Mouse (Mus musculus) MEL (cell line): Measurements from ENCODE around the gene Myom1. TPM values are rescaled to one million over a fixed set of nuclear protein-coding genes. Genes with fewer than 3 reads are reported as not detected.

Experiments
- DNase-seq: peaks from one replicate; pipeline ENCODE4 v3.0.0; 2011; ENCODE audit warnings: low read depth, low spot score
- H3K27ac ChIP-seq: 2 replicates; pipeline ENCODE4 v1.5.1; 2012; ENCODE audit warnings: low read depth, mild to moderate bottlenecking, control low read depth, low read length, moderate library complexity; ENCODE audit not compliant: control insufficient read depth
- H3K27me3 ChIP-seq, 2 experiments: fragments of 150-350 bp in 1 of 2; sonication (generic) in 1 of 2; 2 replicates each; pipeline ENCODE4 v1.6.1; 2012; ENCODE audit warnings: low read length in 2 of 2, mild to moderate bottlenecking in 2 of 2, improper control_type of control experiment in 1 of 2, moderate library complexity in 1 of 2; ENCODE audit not compliant: insufficient read depth in 2 of 2, control insufficient read depth in 1 of 2
- H3K36me3 ChIP-seq, 2 experiments: 2 replicates each; pipeline ENCODE4 v1.6.1; 2012 to 2014; ENCODE audit warnings: low read length in 2 of 2, improper control_type of control experiment in 1 of 2, inconsistent platforms in 1 of 2, mild to moderate bottlenecking in 1 of 2; ENCODE audit not compliant: insufficient read depth in 2 of 2, control insufficient read depth in 1 of 2
- H3K4me1 ChIP-seq, 2 experiments: fragments of 150-350 bp in 1 of 2; sonication (generic) in 1 of 2; 2 replicates each; pipeline ENCODE4 v1.6.1; 2012; ENCODE audit warnings: low read length in 2 of 2, improper control_type of control experiment in 1 of 2, mild to moderate bottlenecking in 1 of 2; ENCODE audit not compliant: insufficient read depth in 2 of 2, control insufficient read depth in 1 of 2
- H3K4me3 ChIP-seq, 2 experiments: fragments of 150-350 bp in 1 of 2; sonication (generic) in 1 of 2; 2 replicates each; pipeline ENCODE4 v1.5.1; 2012; ENCODE audit warnings: low read depth in 2 of 2, low read length in 2 of 2, mild to moderate bottlenecking in 2 of 2, moderate library complexity in 2 of 2, control low read depth in 1 of 2, improper control_type of control experiment in 1 of 2; ENCODE audit not compliant: control insufficient read depth in 1 of 2, insufficient read depth in 1 of 2
- H3K79me2 ChIP-seq: 2 replicates; pipeline ENCODE4 v1.6.1; 2012; ENCODE audit warnings: mild to moderate bottlenecking, low read length, moderate library complexity; ENCODE audit not compliant: control insufficient read depth, poor library complexity, insufficient read depth
- H3K9ac ChIP-seq: 2 replicates; pipeline ENCODE4 v1.6.1; 2012; ENCODE audit warnings: low read depth, mild to moderate bottlenecking, control low read depth, low read length, moderate library complexity; ENCODE audit not compliant: control insufficient read depth, poor library complexity, severe bottlenecking
- H3K9me3 ChIP-seq: fragments of 150-350 bp; sonication (generic); replicated peaks from 2 replicates; pipeline ENCODE4 v1.6.1; 2012; ENCODE audit warnings: mild to moderate bottlenecking, low read length, improper control_type of control experiment, moderate library complexity; ENCODE audit not compliant: insufficient read depth
- CHD2 ChIP-seq: IDR thresholded peaks from 2 replicates; pipeline ENCODE4 v1.6.1; 2011; ENCODE audit warnings: low read length, improper control_type of control experiment
- CTCF ChIP-seq, 3 experiments: IDR thresholded peaks in 2 of 3; conservative IDR thresholded peaks in 1 of 3; 2 replicates each; pipeline ENCODE4 v1.5.1; 2011 to 2012; ENCODE audit warnings: low read length in 3 of 3, low read depth in 2 of 3, mild to moderate bottlenecking in 2 of 3, improper control_type of control experiment in 1 of 3, inconsistent platforms in 1 of 3, mixed read lengths in 1 of 3, moderate library complexity in 1 of 3; ENCODE audit not compliant: control insufficient read depth in 1 of 3, insufficient read depth in 1 of 3, poor library complexity in 1 of 3, severe bottlenecking in 1 of 3
- E2F4 ChIP-seq: IDR thresholded peaks from 2 replicates; pipeline ENCODE4 v1.6.1; 2011; ENCODE audit warnings: low read depth, low read length, improper control_type of control experiment, borderline replicate concordance
- EP300 ChIP-seq, 2 experiments: IDR thresholded peaks; 2 replicates each; pipeline ENCODE4 v1.6.1; 2011; ENCODE audit warnings: improper control_type of control experiment in 2 of 2, low read length in 2 of 2, low read depth in 1 of 2, mild to moderate bottlenecking in 1 of 2
- GATA1 ChIP-seq: IDR thresholded peaks from 2 replicates; pipeline ENCODE4 v1.6.1; 2011; ENCODE audit warnings: low read depth, low read length, improper control_type of control experiment
- JUND ChIP-seq: IDR thresholded peaks from 2 replicates; pipeline ENCODE4 v1.6.1; 2011; ENCODE audit warnings: low read depth, mild to moderate bottlenecking, improper control_type of control experiment, low read length
- MEF2A ChIP-seq: IDR thresholded peaks from 2 replicates; pipeline ENCODE4 v1.6.1; 2014; ENCODE audit warnings: low read depth, mild to moderate bottlenecking, inconsistent platforms, low read length, improper control_type of control experiment; ENCODE audit not compliant: poor library complexity, insufficient replicate concordance, severe bottlenecking; ENCODE audit errors: extremely low read depth
- MXI1 ChIP-seq: IDR thresholded peaks from 2 replicates; pipeline ENCODE4 v1.6.1; 2011; ENCODE audit warnings: mild to moderate bottlenecking, low read depth, low read length, improper control_type of control experiment
- MYB ChIP-seq: IDR thresholded peaks from 2 replicates; pipeline ENCODE4 v1.6.1; 2011; ENCODE audit warnings: mild to moderate bottlenecking, low read depth, low read length, improper control_type of control experiment
- MYC ChIP-seq: IDR thresholded peaks from 2 replicates; pipeline ENCODE4 v1.6.1; 2011; ENCODE audit warnings: low read depth, mild to moderate bottlenecking, low read length, improper control_type of control experiment, moderate library complexity
- POLR2A ChIP-seq, 2 experiments: IDR thresholded peaks; 2 replicates each; pipeline ENCODE4 v1.6.1; 2011 to 2012; ENCODE audit warnings: low read length in 2 of 2, mild to moderate bottlenecking in 2 of 2, control low read depth in 1 of 2, improper control_type of control experiment in 1 of 2, low read depth in 1 of 2, moderate library complexity in 1 of 2; ENCODE audit not compliant: control insufficient read depth in 1 of 2, insufficient read depth in 1 of 2, poor library complexity in 1 of 2
- POLR2AphosphoS2 ChIP-seq: IDR thresholded peaks from 2 replicates; pipeline ENCODE4 v1.6.1; 2011; ENCODE audit warnings: low read length, improper control_type of control experiment
- RCOR1 ChIP-seq: IDR thresholded peaks from 2 replicates; pipeline ENCODE4 v1.6.1; 2012; ENCODE audit warnings: low read depth, mild to moderate bottlenecking, inconsistent platforms, low read length, improper control_type of control experiment
- SMC3 ChIP-seq: IDR thresholded peaks from 2 replicates; pipeline ENCODE4 v1.6.1; 2011; ENCODE audit warnings: low read depth, low read length, improper control_type of control experiment
- TBP ChIP-seq: IDR thresholded peaks from 2 replicates; pipeline ENCODE4 v1.8.0; 2011; ENCODE audit warnings: low read depth, low read length, improper control_type of control experiment
- UBTF ChIP-seq: IDR thresholded peaks from 2 replicates; pipeline ENCODE4 v1.6.1; 2012; ENCODE audit warnings: low read depth, mild to moderate bottlenecking, inconsistent platforms, low read length, improper control_type of control experiment, moderate library complexity, borderline replicate concordance; ENCODE audit not compliant: insufficient read depth
- USF1 ChIP-seq: IDR thresholded peaks from 2 replicates; pipeline ENCODE4 v1.6.1; 2014; ENCODE audit warnings: low read depth, mild to moderate bottlenecking, inconsistent platforms, low read length, improper control_type of control experiment, moderate library complexity
- USF2 ChIP-seq, 2 experiments: IDR thresholded peaks; 2 replicates each; pipeline ENCODE4 v1.6.1; 2011 to 2012; ENCODE audit warnings: improper control_type of control experiment in 2 of 2, low read length in 2 of 2, borderline replicate concordance in 1 of 2, inconsistent platforms in 1 of 2, low read depth in 1 of 2, mild to moderate bottlenecking in 1 of 2; ENCODE audit not compliant: insufficient read depth in 1 of 2
- ZNF384 ChIP-seq: IDR thresholded peaks from 2 replicates; pipeline ENCODE4 v1.6.1; 2012; ENCODE audit warnings: low read depth, mild to moderate bottlenecking, inconsistent platforms, low read length, improper control_type of control experiment
- polyA plus RNA-seq, 2 experiments: library from polyadenylated mRNA; stranded (reverse) in 1 of 2; unstranded in 1 of 2; fragments of >175 nt in 1 of 2; fragments of >200 nt in 1 of 2; gene quantifications; 2 replicates each; pipeline versions ENCODE4 v1.2.1 to v1.2.4; 2012; ENCODE audit warnings: low replicate concordance in 2 of 2, low read depth in 1 of 2; ENCODE audit not compliant: insufficient read length in 2 of 2, insufficient read depth in 1 of 2, missing spikeins in 1 of 2
- total RNA-seq: library from RNA; depleted of rRNA; stranded (reverse); fragments of 300-350 nt; gene quantifications from 2 replicates; pipeline ENCODE4 v1.2.3, GENCODE M21; 2012

Gene Myom1
- total and polyA plus RNA-seq, 3 experiments = 0.65 to 0.79 TPM; not detected in 1

GRCm38 (mm10) chr17:70990403-70991303 is 11.8 kb upstream of the Myom1 start (continued):
- TF ChIP-seq JUND = no peak
- peak; percentile 26 to 84; a peak in 3 of 4 replicates for TF ChIP-seq POLR2A (IDR thresholded peaks at IDR 0.05; ENCODE audit: control insufficient read depth in 1 of 2, insufficient read depth in 1 of 2, low read depth in 1 of 2, low read length in 2 of 2, poor library complexity in 1 of 2)
- TF ChIP-seq MYB = no peak
- no peak for TF ChIP-seq EP300 (IDR thresholded peaks at IDR 0.05; ENCODE audit: low read depth in 1 of 2, low read length in 2 of 2)
- TF ChIP-seq MYC = no peak
- TF ChIP-seq POLR2AphosphoS2 = peak; percentile 88; the same call in 1 of the 2 replicates
- no peak for TF ChIP-seq TBP
- no peak for TF ChIP-seq USF2 (IDR thresholded peaks at IDR 0.05; ENCODE audit: borderline replicate concordance in 1 of 2, insufficient read depth in 1 of 2, low read depth in 1 of 2, low read length in 2 of 2)
- TF ChIP-seq USF1 = 0 out of 2 replicates have a peak, but pooled peaks have one; percentile 18
- no peak for TF ChIP-seq RCOR1
- TF ChIP-seq E2F4 = no peak
- TF ChIP-seq MEF2A = no peak
- no peak for TF ChIP-seq UBTF
- peak; percentile 57; the same call in 1 of the 2 replicates for TF ChIP-seq MXI1
- no peak for TF ChIP-seq CTCF (IDR thresholded peaks at IDR 0.05 in 2 of 3, conservative IDR thresholded peaks at IDR 0.05 in 1 of 3; ENCODE audit: control insufficient read depth in 1 of 3, insufficient read depth in 1 of 3, low read depth in 2 of 3, low read length in 3 of 3, poor library complexity in 1 of 3, severe bottlenecking in 1 of 3)
- no peak for TF ChIP-seq CHD2
- no peak for TF ChIP-seq GATA1
- TF ChIP-seq, all 39 proteins: peak for 14

GRCm38 (mm10) chr17:70991706-70992625 is 10.5 kb upstream of the Myom1 start:
- Histone ChIP-seq H3K9ac (no peak overlapping the region), H3K4me1 (peaks cover 0 to 10% of the 10 kb centered on the region in 2 experiments; a peak in 3 of 4 replicates), H3K36me3 (peaks cover 10 to 12% of the 10 kb centered on the region in 2 experiments), H3K27me3 (no peaks in the 10 kb centered on the region), H3K27ac (no peak overlapping the region), H3K4me3 (no peak overlapping the region), H3K79me2 (peaks cover 24% of the 10 kb centered on the region), H3K9me3 (no peaks in the 10 kb centered on the region)
- DNase-seq = peak; percentile 76
- TF ChIP-seq SMC3 = no peak
- TF ChIP-seq CTCF (IDR thresholded peaks at IDR 0.05 in 2 of 3, conservative IDR thresholded peaks at IDR 0.05 in 1 of 3; ENCODE audit: control insufficient read depth in 1 of 3, insufficient read depth in 1 of 3, low read depth in 2 of 3, low read length in 3 of 3, poor library complexity in 1 of 3, severe bottlenecking in 1 of 3) = peak in 2 of 3 experiments; percentile 18 to 29; a peak in 3 of 6 replicates
- TF ChIP-seq ZNF384 = peak; percentile 92
